ENCODE assay signal across 20 mouse cellular contexts in the genomic region with DNA sequence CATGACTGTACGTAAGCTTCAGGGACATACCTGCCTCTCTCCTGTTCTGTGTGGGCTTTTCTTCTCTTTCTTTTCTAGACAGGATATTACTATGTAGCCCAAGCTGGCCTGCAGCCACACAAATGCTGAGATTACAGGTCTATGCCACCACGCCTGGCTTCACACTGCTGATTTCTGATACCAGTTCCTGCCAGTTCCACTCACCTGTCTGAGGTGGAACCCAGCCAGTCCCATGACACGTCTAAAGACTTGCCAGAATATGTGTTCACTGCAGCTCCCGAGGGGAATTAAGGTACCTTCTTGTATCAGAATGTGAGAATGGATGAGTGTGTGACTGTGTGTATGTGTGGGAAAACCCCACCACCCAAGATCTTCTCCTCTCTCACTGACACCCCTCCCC. TPM values are rescaled to one million over a fixed set of nuclear protein-coding genes. Genes with fewer than 3 reads are reported as not detected.
DNase-seq lines count a peak whose midpoint lies in the region; ATAC-seq and TF ChIP-seq lines count a peak whose summit lies in the region.
"Had no signal": no experiment of that assay in that cellular context is flagged by ENCODE, and none has a peak within 500 bp of the region (broad histone marks: within the 10 kb centered on the region; RNA-seq: fewer than 3 reads in every experiment).

No protein-coding gene starts in this region.

- DNase-seq in cerebellum, adult 11-12 months: peak; percentile 84
- no peak for DNase-seq in cerebellum, postnatal 4 days (ENCODE audit: low spot score in 2 of 2)
- DNase-seq in cerebellum, adult 8-10 months: peak; percentile 58
- peak; percentile 82 for DNase-seq in kidney, adult 2 months
- DNase-seq in kidney, postnatal 25 days: peak; percentile 70 to 78
- no peak for DNase-seq in thymus, postnatal 14 days
- DNase-seq in thymus, postnatal 36 days: no peak
- DNase-seq: heart, adult 18-20 months; lung, postnatal 10 days had no signal

- no peaks in the 10 kb centered on the region for H3K27me3 ChIP-seq in kidney, adult 2 months (replicated peaks; ENCODE audit: control insufficient read depth, insufficient read depth, low read length)
- H3K27me3 ChIP-seq: Patski had no signal

- no peaks in the 10 kb centered on the region for H3K36me3 ChIP-seq in kidney, adult 2 months (ENCODE audit: control insufficient read depth, insufficient read depth, low read length)
- H3K36me3 ChIP-seq: limb, embryonic 10.5 days had no signal

- no peak for TF ChIP-seq CTCF in kidney, adult 2 months (conservative IDR thresholded peaks at IDR 0.05; ENCODE audit: insufficient read depth, insufficient read length, low read depth, low read length)

- 49% methylated on average over 4 of the region's 4 CpGs for WGBS in kidney, adult 2 months

- H3K27ac ChIP-seq in kidney, adult 2 months (ENCODE audit: insufficient read depth, low read depth, low read length): no peak overlapping the region
- H3K27ac ChIP-seq: limb, embryonic 10.5 days; liver, embryonic 14.5 days had no signal

- H3K4me3 ChIP-seq in kidney, adult 2 months (ENCODE audit: insufficient read depth, low read depth, low read length): no peak overlapping the region
- H3K4me3 ChIP-seq: limb, embryonic 10.5 days had no signal

- no peak for TF ChIP-seq POLR2A in kidney, adult 2 months (IDR thresholded peaks at IDR 0.05; ENCODE audit: low read depth, low read length)

- H3K4me1 ChIP-seq in kidney, adult 2 months (ENCODE audit: control insufficient read depth, insufficient read depth, low read length): peaks cover 14% of the 10 kb centered on the region

- ATAC-seq in erythroid progenitor cell, adult 5-6 weeks (replicated peaks; ENCODE audit: low FRiP score, poor library complexity, severe bottlenecking): no peak
- ATAC-seq: forebrain, embryonic 14.5 days; hindbrain, embryonic 16.5 days; Patski had no signal

RNA-seq across cellular contexts. Expression of a gene that starts 46.1 kb away (rescaled TPM):
- not detected in 2 replicates for polyA plus RNA-seq in kidney, adult 2 months (2012; rRNA removed)
- not detected in 2 replicates for total RNA-seq in erythroid progenitor cell, adult 5-6 weeks (2015; ENCODE audit: low replicate concordance)
- not detected in 2 replicates for total RNA-seq in erythroid progenitor cell, adult 5-6 weeks (2017; ENCODE audit: low replicate concordance)
- total RNA-seq: heart, adult 18-20 months; heart, postnatal 25 days; midbrain, postnatal 0 days had no signal
- polyA plus RNA-seq: brain, embryonic 14.5 days; forebrain, embryonic 14.5 days; hindbrain, embryonic 16.5 days; large intestine, adult 2 months; limb, embryonic 10.5 days; liver, embryonic 14.5 days; midbrain, postnatal 0 days; neural tube, embryonic 11.5 days; Patski had no signal

RNA-seq across cellular contexts. Expression of a gene that starts 47.6 kb away (rescaled TPM):
- 0.59 and 0.90 TPM in 2 replicates for polyA plus RNA-seq in kidney, adult 2 months (2012; rRNA removed)
- not detected in 2 replicates for total RNA-seq in erythroid progenitor cell, adult 5-6 weeks (2015; ENCODE audit: low replicate concordance)
- total RNA-seq in erythroid progenitor cell, adult 5-6 weeks (2017; ENCODE audit: low replicate concordance): not detected in 2 replicates
- total RNA-seq: heart, adult 18-20 months; heart, postnatal 25 days had no signal

RNA-seq across cellular contexts. Expression of a gene that starts 57.7 kb away (rescaled TPM):
- polyA plus RNA-seq in kidney, adult 2 months (2012; rRNA removed): 38.2 and 47.0 TPM in 2 replicates
- 12.6 and 32.4 TPM in 2 replicates for total RNA-seq in erythroid progenitor cell, adult 5-6 weeks (2015; ENCODE audit: low replicate concordance)
- total RNA-seq in erythroid progenitor cell, adult 5-6 weeks (2017; ENCODE audit: low replicate concordance): 13.6 and 17.1 TPM in 2 replicates

Comparison
In these comparisons a context has a peak if more than half of its experiments do, and no peak if none do; other contexts are left out.
1. DNase-seq: peak in cerebellum, adult 11-12 months (single experiment), cerebellum, adult 8-10 months (single experiment), kidney, adult 2 months (single experiment) and kidney, postnatal 25 days (2 of 2); none in cerebellum, postnatal 4 days (0 of 2), thymus, postnatal 14 days (single experiment) and thymus, postnatal 36 days (0 of 2).